Mouse (Mus musculus): ENCODE measurements at regions not wholly inside any gene's neighbourhood (a gene's known extent, or its start where the extent isn't known, plus 50 kb on each side); places are given as distances from the start of the nearest gene placed in this dataset.

DNA sequence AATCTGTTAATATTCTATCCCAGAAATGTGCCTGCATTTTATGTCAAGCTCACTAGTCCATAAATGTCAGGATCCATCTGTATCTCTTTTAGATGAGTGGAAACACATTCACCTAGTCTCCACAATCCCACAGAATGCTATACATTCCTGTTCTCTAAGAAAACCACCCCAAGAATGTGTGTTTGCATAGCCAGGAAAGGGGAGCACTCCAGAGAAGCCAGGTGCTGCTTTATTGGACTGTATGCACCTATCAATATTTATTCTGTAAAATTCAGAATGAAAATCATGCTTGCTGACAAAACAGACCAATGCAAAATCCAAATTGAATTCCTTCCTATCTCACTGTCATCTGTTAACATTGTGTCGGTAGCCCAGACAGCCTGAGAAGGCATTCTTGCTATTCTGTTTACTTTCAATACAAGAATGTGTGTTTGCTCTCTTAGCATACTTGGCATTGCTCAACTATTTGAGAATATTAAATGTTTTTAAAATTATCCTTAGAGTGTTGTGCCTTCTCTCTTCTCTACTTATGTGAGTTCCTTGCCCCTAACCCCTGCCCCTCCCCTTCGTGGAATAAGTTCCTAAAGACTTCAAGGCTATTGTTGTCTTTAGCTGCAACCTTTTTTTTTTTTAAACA lies 2050.7 kb upstream of the 5930422O12Rik start:
- Histone ChIP-seq H3K4me3 (ENCODE audit: insufficient read depth, low read length) (no peak overlapping the region), H3K27ac (ENCODE audit: insufficient read depth, low read length) (no peak overlapping the region), H3K4me1 (ENCODE audit: control insufficient read depth, insufficient read depth, low read length) (no peaks in the 10 kb centered on the region; the same call in 1 of the 2 replicates)
- TF ChIP-seq POLR2A (IDR thresholded peaks at IDR 0.05; ENCODE audit: extremely low read depth, insufficient read depth, low read length): no peak
- TF ChIP-seq CTCF (IDR thresholded peaks at IDR 0.05; ENCODE audit: extremely low read depth, insufficient read depth, low read length): no peak

GRCm38 (mm10) chr8:31404811-31405210 lies 2023.7 kb upstream of the 5930422O12Rik start:
- Histone ChIP-seq H3K4me1 (ENCODE audit: control insufficient read depth, insufficient read depth, low read length) (no peaks in the 10 kb centered on the region; the same call in 1 of the 2 replicates), H3K27ac (ENCODE audit: insufficient read depth, low read length) (no peak overlapping the region), H3K4me3 (ENCODE audit: insufficient read depth, low read length) (no peak overlapping the region)
- TF ChIP-seq POLR2A (IDR thresholded peaks at IDR 0.05; ENCODE audit: extremely low read depth, insufficient read depth, low read length) (no peak), CTCF (IDR thresholded peaks at IDR 0.05; ENCODE audit: extremely low read depth, insufficient read depth, low read length) (no peak)

- no peak for TF ChIP-seq POLR2A (IDR thresholded peaks at IDR 0.05; ENCODE audit: extremely low read depth, insufficient read depth, low read length)
- no peak for TF ChIP-seq CTCF (IDR thresholded peaks at IDR 0.05; ENCODE audit: extremely low read depth, insufficient read depth, low read length)
- Histone ChIP-seq H3K4me1 (ENCODE audit: control insufficient read depth, insufficient read depth, low read length) (no peaks in the 10 kb centered on the region), H3K4me3 (ENCODE audit: insufficient read depth, low read length) (no peak overlapping the region), H3K27ac (ENCODE audit: insufficient read depth, low read length) (no peak overlapping the region)
Observed at GRCm38 (mm10) chr8:31422241-31422640, 2006.3 kb upstream of the 5930422O12Rik start.

- H3K4me3 ChIP-seq (ENCODE audit: insufficient read depth, low read length): no peak overlapping the region
- TF ChIP-seq POLR2A (IDR thresholded peaks at IDR 0.05; ENCODE audit: extremely low read depth, insufficient read depth, low read length) (no peak), CTCF (IDR thresholded peaks at IDR 0.05; ENCODE audit: extremely low read depth, insufficient read depth, low read length) (no peak)
- no peaks in the 10 kb centered on the region for H3K4me1 ChIP-seq (ENCODE audit: control insufficient read depth, insufficient read depth, low read length)
Observed at GRCm38 (mm10) chr8:31427706-31428105, 2000.8 kb upstream of the 5930422O12Rik start.

GRCm38 (mm10) chr8:31436445-31437191 lies 1991.9 kb upstream of the 5930422O12Rik start:
- Histone ChIP-seq H3K27ac (ENCODE audit: insufficient read depth, low read length) (no peak overlapping the region), H3K4me1 (ENCODE audit: control insufficient read depth, insufficient read depth, low read length) (no peaks in the 10 kb centered on the region), H3K4me3 (ENCODE audit: insufficient read depth, low read length) (no peak overlapping the region)
- TF ChIP-seq POLR2A (IDR thresholded peaks at IDR 0.05; ENCODE audit: extremely low read depth, insufficient read depth, low read length) (no peak), CTCF (IDR thresholded peaks at IDR 0.05; ENCODE audit: extremely low read depth, insufficient read depth, low read length) (no peak)

More at GRCm38 (mm10) chr8:31427706-31428105, 2000.8 kb upstream of the 5930422O12Rik start:
- H3K27ac ChIP-seq (ENCODE audit: insufficient read depth, low read length): no peak overlapping the region

DNA sequence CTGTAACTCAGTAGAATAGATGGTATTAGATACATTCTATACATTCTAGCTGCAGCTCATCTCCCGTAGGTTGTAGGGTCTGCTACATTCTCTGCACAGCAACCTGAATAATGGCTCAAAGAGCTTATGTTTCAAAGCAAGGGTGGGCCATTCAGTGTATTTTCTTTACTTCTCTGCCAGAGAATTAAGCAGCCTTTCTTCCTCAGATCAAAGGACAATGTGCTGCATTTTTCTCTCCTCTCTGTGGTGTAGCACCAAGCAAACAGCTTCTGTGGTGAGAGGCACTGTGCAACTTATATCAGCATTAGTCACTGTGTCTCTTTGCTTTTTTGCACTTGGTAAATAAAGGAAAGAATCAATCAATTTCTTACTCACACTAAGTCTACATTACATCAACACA lies 1983.7 kb upstream of the 5930422O12Rik start:
- no peak overlapping the region for H3K27ac ChIP-seq (ENCODE audit: insufficient read depth, low read length)
- H3K4me3 ChIP-seq (ENCODE audit: insufficient read depth, low read length): no peak overlapping the region
- H3K4me1 ChIP-seq (ENCODE audit: control insufficient read depth, insufficient read depth, low read length): no peaks in the 10 kb centered on the region
- TF ChIP-seq CTCF (IDR thresholded peaks at IDR 0.05; ENCODE audit: extremely low read depth, insufficient read depth, low read length) (no peak), POLR2A (IDR thresholded peaks at IDR 0.05; ENCODE audit: extremely low read depth, insufficient read depth, low read length) (no peak)

- Histone ChIP-seq H3K4me3 (ENCODE audit: insufficient read depth, low read length) (no peak overlapping the region), H3K27ac (ENCODE audit: insufficient read depth, low read length) (no peak overlapping the region), H3K4me1 (ENCODE audit: control insufficient read depth, insufficient read depth, low read length) (no peaks in the 10 kb centered on the region)
- TF ChIP-seq POLR2A (IDR thresholded peaks at IDR 0.05; ENCODE audit: extremely low read depth, insufficient read depth, low read length): no peak
- TF ChIP-seq CTCF (IDR thresholded peaks at IDR 0.05; ENCODE audit: extremely low read depth, insufficient read depth, low read length): no peak
Observed at GRCm38 (mm10) chr8:31447984-31448383, 1980.5 kb upstream of the 5930422O12Rik start.

- H3K4me3 ChIP-seq (ENCODE audit: insufficient read depth, low read length): no peak overlapping the region
- no peaks in the 10 kb centered on the region for H3K4me1 ChIP-seq (ENCODE audit: control insufficient read depth, insufficient read depth, low read length)
- no peak overlapping the region for H3K27ac ChIP-seq (ENCODE audit: insufficient read depth, low read length)
- TF ChIP-seq POLR2A (IDR thresholded peaks at IDR 0.05; ENCODE audit: extremely low read depth, insufficient read depth, low read length): no peak
- no peak for TF ChIP-seq CTCF (IDR thresholded peaks at IDR 0.05; ENCODE audit: extremely low read depth, insufficient read depth, low read length)
Observed at GRCm38 (mm10) chr8:31454736-31455391, 1973.6 kb upstream of the 5930422O12Rik start.

- Histone ChIP-seq H3K4me3 (ENCODE audit: insufficient read depth, low read length) (no peak overlapping the region), H3K27ac (ENCODE audit: insufficient read depth, low read length) (no peak overlapping the region), H3K4me1 (ENCODE audit: control insufficient read depth, insufficient read depth, low read length) (no peaks in the 10 kb centered on the region)
- TF ChIP-seq POLR2A (IDR thresholded peaks at IDR 0.05; ENCODE audit: extremely low read depth, insufficient read depth, low read length): no peak
- TF ChIP-seq CTCF (IDR thresholded peaks at IDR 0.05; ENCODE audit: extremely low read depth, insufficient read depth, low read length): peak; percentile 19; the same call in 1 of the 2 replicates
Observed at GRCm38 (mm10) chr8:31460349-31460748, 1968.2 kb upstream of the 5930422O12Rik start.

All from cortical plate, adult 2 months (tissue).